Mouse (Mus musculus) neural tube, embryonic 15.5 days (tissue): ENCODE results near the gene Cntnap1. TPM values are rescaled to one million over a fixed set of nuclear protein-coding genes. Genes with fewer than 3 reads are reported as not detected.

ENCODE experiments used
- ATAC-seq: fragments of 200-750 bp; cut with Nextera tagmentation; 2 replicates; pipeline ENCODE4 v1.8.0; 2017; ENCODE audit warnings: mild to moderate bottlenecking, moderate TSS enrichment, moderate library complexity; ENCODE audit not compliant: low FRiP score
- H3K27ac ChIP-seq: fragments of 300-500 bp; sonication (generic); replicated peaks from 2 replicates; pipeline ENCODE4 v1.5.1; 2015; ENCODE audit warnings: mild to moderate bottlenecking, inconsistent platforms
- H3K27me3 ChIP-seq: fragments of 300-500 bp; sonication (generic); replicated peaks from 2 replicates; pipeline ENCODE4 v1.6.1; 2015; ENCODE audit warnings: inconsistent platforms
- H3K36me3 ChIP-seq: fragments of 300-500 bp; sonication (generic); 2 replicates; pipeline ENCODE4 v1.6.1; 2015; ENCODE audit warnings: inconsistent platforms
- H3K4me1 ChIP-seq: fragments of 300-500 bp; sonication (generic); 2 replicates; pipeline ENCODE4 v1.6.1; 2015; ENCODE audit warnings: inconsistent platforms
- H3K4me2 ChIP-seq: fragments of 300-500 bp; sonication (generic); 2 replicates; pipeline ENCODE4 v1.6.1; 2015; ENCODE audit warnings: inconsistent platforms, mild to moderate bottlenecking, moderate library complexity
- H3K4me3 ChIP-seq: fragments of 300-500 bp; sonication (generic); replicated peaks from 2 replicates; pipeline ENCODE4 v1.5.1; 2015; ENCODE audit warnings: mild to moderate bottlenecking, inconsistent platforms
- H3K9ac ChIP-seq: fragments of 300-500 bp; sonication (generic); replicated peaks from 2 replicates; pipeline ENCODE4 v1.6.1; 2015; ENCODE audit warnings: mild to moderate bottlenecking, inconsistent platforms
- H3K9me3 ChIP-seq: fragments of 300-500 bp; sonication (generic); replicated peaks from 2 replicates; pipeline ENCODE4 v1.6.1; 2016; ENCODE audit warnings: inconsistent platforms
- WGBS: fragments of 180-500 bp; shearing (Covaris S2); methylation state at CpG from one replicate; pipeline ENCODE4 v1.1.7; 2015; ENCODE audit warnings: mixed read lengths; 5-methylcytosine and 5-hydroxymethylcytosine counted together
- polyA plus RNA-seq: library from polyadenylated mRNA; unstranded; fragments of >200 nt; fragmentation: Nextera tagmentation; extraction: Ambion mirVana; gene quantifications from 2 replicates; pipeline ENCODE4 v1.2.1, GENCODE M21; 2015

Gene Cntnap1
- polyA plus RNA-seq, 1 experiment from 2014 or later: 12.3 TPM

GRCm38 (mm10) chr11:101216936-101217335, 46.6 kb downstream of the Cntnap1 start:
- WGBS: 95% methylated on average over 5 of the region's 5 CpGs

GRCm38 (mm10) chr11:101218436-101219055, 48.2 kb downstream of the Cntnap1 start:
- no peaks in the 10 kb centered on the region for H3K27me3 ChIP-seq
- H3K9me3 ChIP-seq: no peaks in the 10 kb centered on the region
- H3K36me3 ChIP-seq: peaks cover 35% of the 10 kb centered on the region
- no peak overlapping the region for H3K27ac ChIP-seq
- no peaks in the 10 kb centered on the region for H3K4me1 ChIP-seq
- no peak overlapping the region for H3K4me2 ChIP-seq
- WGBS: 84% methylated on average over 10 of the region's 10 CpGs
- no peak for ATAC-seq
- H3K4me3 ChIP-seq: no peak overlapping the region
- no peak overlapping the region for H3K9ac ChIP-seq

More at GRCm38 (mm10) chr11:101216936-101217335, 46.6 kb downstream of the Cntnap1 start:
- Histone ChIP-seq H3K4me1 (no peaks in the 10 kb centered on the region), H3K27ac (no peak overlapping the region), H3K36me3 (peaks cover 45% of the 10 kb centered on the region), H3K9me3 (no peaks in the 10 kb centered on the region), H3K4me3 (no peak overlapping the region), H3K9ac (no peak overlapping the region), H3K4me2 (no peak overlapping the region), H3K27me3 (no peaks in the 10 kb centered on the region)
- no peak for ATAC-seq

- H3K4me1 ChIP-seq: peaks cover 9% of the 10 kb centered on the region; the same call in 1 of the 2 replicates
- no peak for ATAC-seq
Observed at GRCm38 (mm10) chr11:101220853-101221252, 50.5 kb downstream of the Cntnap1 start.

GRCm38 (mm10) chr11:101221306-101221986, 51.1 kb downstream of the Cntnap1 start:
- no peak overlapping the region for H3K4me3 ChIP-seq
- no peak overlapping the region for H3K27ac ChIP-seq
- no peak for ATAC-seq
- H3K36me3 ChIP-seq: peaks cover 9% of the 10 kb centered on the region; the same call in 1 of the 2 replicates
- H3K27me3 ChIP-seq: no peaks in the 10 kb centered on the region
- no peaks in the 10 kb centered on the region for H3K9me3 ChIP-seq
- WGBS: 85% methylated on average over 8 of the region's 8 CpGs
- H3K4me1 ChIP-seq: peaks cover 11% of the 10 kb centered on the region; the same call in 1 of the 2 replicates
- no peak overlapping the region for H3K4me2 ChIP-seq
- H3K9ac ChIP-seq: no peak overlapping the region

More at GRCm38 (mm10) chr11:101220853-101221252, 50.5 kb downstream of the Cntnap1 start:
- Histone ChIP-seq H3K9me3 (no peaks in the 10 kb centered on the region), H3K9ac (no peak overlapping the region), H3K4me3 (no peak overlapping the region), H3K36me3 (peaks cover 14% of the 10 kb centered on the region), H3K27me3 (no peaks in the 10 kb centered on the region), H3K27ac (no peak overlapping the region), H3K4me2 (no peak overlapping the region)
- WGBS: 63% methylated on average over 2 of the region's 2 CpGs

- ATAC-seq: no peak
Observed at GRCm38 (mm10) chr11:101224337-101224736, 54.0 kb downstream of the Cntnap1 start.

GRCm38 (mm10) chr11:101225331-101226064, 55.2 kb downstream of the Cntnap1 start:
- peak overlapping the region; percentile 81 for H3K9ac ChIP-seq
- peaks cover 23% of the 10 kb centered on the region for H3K4me1 ChIP-seq
- ATAC-seq: no peak
- WGBS: 22% methylated on average over 25 of the region's 25 CpGs
- H3K36me3 ChIP-seq: no peaks in the 10 kb centered on the region
- peak overlapping the region; percentile 78 for H3K27ac ChIP-seq
- H3K9me3 ChIP-seq: no peaks in the 10 kb centered on the region
- peak overlapping the region; percentile 95 for H3K4me3 ChIP-seq
- no peaks in the 10 kb centered on the region; the same call in 1 of the 2 replicates for H3K27me3 ChIP-seq
- H3K4me2 ChIP-seq: peak overlapping the region; percentile 91

More at GRCm38 (mm10) chr11:101224337-101224736, 54.0 kb downstream of the Cntnap1 start:
- H3K36me3 ChIP-seq: no peaks in the 10 kb centered on the region
- no peaks in the 10 kb centered on the region for H3K9me3 ChIP-seq
- H3K27me3 ChIP-seq: no peaks in the 10 kb centered on the region; the same call in 1 of the 2 replicates
- 95% methylated on average over 3 of the region's 3 CpGs for WGBS
- no peak overlapping the region for H3K9ac ChIP-seq
- no peak overlapping the region for H3K4me2 ChIP-seq
- no peak overlapping the region for H3K4me3 ChIP-seq
- no peak overlapping the region for H3K27ac ChIP-seq
- H3K4me1 ChIP-seq: peaks cover 12% of the 10 kb centered on the region; the same call in 1 of the 2 replicates

- under 1% methylated on average over 56 of the region's 56 CpGs for WGBS
Observed at GRCm38 (mm10) chr11:101226065-101226701, 55.9 kb downstream of the Cntnap1 start, which contains the start of gene Ezh1. Ezh1 (minus strand) TSS chr11:101226463.

GRCm38 (mm10) chr11:101229361-101229900, 59.1 kb downstream of the Cntnap1 start:
- Histone ChIP-seq H3K4me1 (peaks cover 38% of the 10 kb centered on the region), H3K27ac (peak overlapping the region; percentile 76), H3K9me3 (no peaks in the 10 kb centered on the region), H3K36me3 (no peaks in the 10 kb centered on the region), H3K9ac (no peak overlapping the region), H3K4me2 (no peak overlapping the region), H3K4me3 (no peak overlapping the region), H3K27me3 (no peaks in the 10 kb centered on the region; the same call in 1 of the 2 replicates)
- WGBS: 33% methylated on average over 8 of the region's 8 CpGs
- ATAC-seq: no peak

More at GRCm38 (mm10) chr11:101226065-101226701, 55.9 kb downstream of the Cntnap1 start, which contains the start of gene Ezh1:
- peak; percentile 95 for ATAC-seq
- Histone ChIP-seq H3K36me3 (no peaks in the 10 kb centered on the region), H3K9me3 (no peaks in the 10 kb centered on the region), H3K4me1 (peaks cover 30% of the 10 kb centered on the region), H3K9ac (peak within 1 kb of the TSS; percentile 81), H3K27ac (peak within 1 kb of the TSS; percentile 78), H3K4me2 (peak within 1 kb of the TSS; percentile 91), H3K27me3 (no peaks in the 10 kb centered on the region; the same call in 1 of the 2 replicates), H3K4me3 (peak within 1 kb of the TSS; percentile 95)

- WGBS: 33% methylated on average over 2 of the region's 2 CpGs
- no peaks in the 10 kb centered on the region for H3K36me3 ChIP-seq
- H3K9ac ChIP-seq: no peak overlapping the region
- H3K9me3 ChIP-seq: no peaks in the 10 kb centered on the region
- peaks cover 36% of the 10 kb centered on the region for H3K4me1 ChIP-seq
- H3K27me3 ChIP-seq: no peaks in the 10 kb centered on the region; the same call in 1 of the 2 replicates
- no peak overlapping the region for H3K4me2 ChIP-seq
- no peak for ATAC-seq
- H3K4me3 ChIP-seq: no peak overlapping the region
- peak overlapping the region; percentile 76 for H3K27ac ChIP-seq
Observed at GRCm38 (mm10) chr11:101230061-101230511, 59.8 kb downstream of the Cntnap1 start.

- no peaks in the 10 kb centered on the region for H3K36me3 ChIP-seq
- H3K9me3 ChIP-seq: no peaks in the 10 kb centered on the region
- peak overlapping the region; percentile 20 for H3K4me2 ChIP-seq
- H3K9ac ChIP-seq: no peak overlapping the region
- H3K4me1 ChIP-seq: peaks cover 32% of the 10 kb centered on the region
- ATAC-seq: no peak
- no peak overlapping the region for H3K4me3 ChIP-seq
- peak overlapping the region; percentile 76 for H3K27ac ChIP-seq
- H3K27me3 ChIP-seq: no peaks in the 10 kb centered on the region; the same call in 1 of the 2 replicates
- 20% methylated on average over 5 of the region's 5 CpGs for WGBS
Observed at GRCm38 (mm10) chr11:101230526-101230925, 60.2 kb downstream of the Cntnap1 start.
